Mouse (Mus musculus): ENCODE measurements around the gene Ankrd35.
A peak's percentile ranks its signal among the peaks of the same experiment; 100 is the strongest.

DNA sequence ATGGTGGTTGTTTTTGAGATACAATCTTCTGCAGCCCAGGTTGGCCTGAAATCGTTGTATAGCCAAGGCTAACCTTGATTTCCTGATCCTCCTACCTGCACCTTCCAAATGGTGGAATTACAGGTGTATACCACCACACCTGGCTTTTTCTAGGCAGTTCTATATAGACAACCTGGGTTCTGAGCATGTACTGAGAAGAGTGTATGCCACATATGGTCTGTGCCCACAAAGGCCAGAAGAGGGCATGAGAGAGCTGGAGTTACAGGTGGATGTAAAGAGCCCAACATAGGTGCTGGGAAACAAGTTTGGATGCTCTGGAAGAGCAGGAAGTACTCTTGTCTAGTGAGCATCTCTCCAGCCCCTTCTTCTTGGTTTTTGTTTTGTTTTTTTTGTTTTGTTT is 2.6 kb upstream of the Ankrd35 start:
- TF ChIP-seq CTCF (IDR thresholded peaks at IDR 0.05; ENCODE audit: control insufficient read depth, insufficient read depth, low read length) (peak; percentile 49), POLR2A (IDR thresholded peaks at IDR 0.05; ENCODE audit: borderline replicate concordance, control insufficient read depth, low read depth, low read length) (no peak)

Measured in bone marrow, adult 2 months (tissue).